Mouse (Mus musculus) stomach, embryonic 14.5 days (tissue): ENCODE measurements at regions not wholly inside any gene's neighbourhood (a gene's known extent, or its start where the extent isn't known, plus 50 kb on each side); places are given as distances from the start of the nearest gene placed in this dataset.

Experiments used
- ATAC-seq: fragments of 200-750 bp; cut with Nextera tagmentation; 2 replicates; pipeline ENCODE4 v1.8.0; 2017; ENCODE audit warnings: low read depth, moderate TSS enrichment; ENCODE audit not compliant: insufficient number of reproducible peaks, insufficient read depth, low FRiP score
- H3K27ac ChIP-seq: fragments of 300-500 bp; sonication (generic); 2 replicates; pipeline ENCODE4 v1.5.1; 2014; ENCODE audit warnings: mild to moderate bottlenecking, low read length, moderate library complexity, mixed read lengths
- H3K27me3 ChIP-seq: fragments of 300-500 bp; sonication (generic); 2 replicates; pipeline ENCODE4 v1.6.1; 2014; ENCODE audit warnings: low read length, control low read depth, mixed read lengths; ENCODE audit not compliant: control insufficient read depth, insufficient read depth
- H3K36me3 ChIP-seq: fragments of 300-500 bp; sonication (generic); 2 replicates; pipeline ENCODE4 v1.6.1; 2014; ENCODE audit warnings: mild to moderate bottlenecking, control low read depth, low read length, moderate library complexity, mixed read lengths; ENCODE audit not compliant: control insufficient read depth, insufficient read depth
- H3K4me1 ChIP-seq: fragments of 300-500 bp; sonication (generic); 2 replicates; pipeline ENCODE4 v1.6.1; 2014; ENCODE audit warnings: low read length, control low read depth, mixed read lengths; ENCODE audit not compliant: control insufficient read depth, insufficient read depth
- H3K4me2 ChIP-seq: fragments of 300-500 bp; sonication (generic); replicated peaks from 2 replicates; pipeline ENCODE4 v1.6.1; 2014; ENCODE audit warnings: low read depth, low read length, control low read depth
- H3K4me3 ChIP-seq: fragments of 300-500 bp; sonication (generic); 2 replicates; pipeline ENCODE4 v1.5.1; 2014; ENCODE audit warnings: low read depth, low read length, control low read depth
- H3K9ac ChIP-seq: fragments of 300-500 bp; sonication (generic); replicated peaks from 2 replicates; pipeline ENCODE4 v1.6.1; 2014; ENCODE audit warnings: low read depth, mild to moderate bottlenecking, control low read depth, low read length, moderate library complexity, mixed read lengths
- H3K9me3 ChIP-seq: fragments of 300-500 bp; sonication (generic); 2 replicates; pipeline ENCODE4 v1.6.1; 2016; ENCODE audit warnings: low read depth, low read length, control low read depth; ENCODE audit not compliant: control insufficient read depth
- WGBS: fragments of 180-500 bp; shearing (Covaris S2); extraction: QIAGEN DNeasy Blood & Tissue Kit; methylation state at CpG from one replicate; pipeline ENCODE4 v1.1.7; 2014; 5-methylcytosine and 5-hydroxymethylcytosine counted together

- no peak overlapping the region for H3K27ac ChIP-seq
- ATAC-seq: no peak
- no peaks in the 10 kb centered on the region for H3K4me1 ChIP-seq
- H3K27me3 ChIP-seq: no peaks in the 10 kb centered on the region
- H3K9ac ChIP-seq: no peak overlapping the region
- no peaks in the 10 kb centered on the region for H3K36me3 ChIP-seq
- H3K9me3 ChIP-seq: no peaks in the 10 kb centered on the region
- 61% methylated on average over 6 of the region's 6 CpGs for WGBS
- no peak overlapping the region for H3K4me3 ChIP-seq
- no peak overlapping the region for H3K4me2 ChIP-seq
Observed at GRCm38 (mm10) chr13:110545454-110545853, 150.6 kb downstream of the Plk2 start.

GRCm38 (mm10) chr13:110555529-110556319, 160.9 kb downstream of the Plk2 start:
- no peaks in the 10 kb centered on the region for H3K9me3 ChIP-seq
- no peak for ATAC-seq
- no peak overlapping the region for H3K4me2 ChIP-seq
- H3K4me3 ChIP-seq: no peak overlapping the region
- no peaks in the 10 kb centered on the region for H3K27me3 ChIP-seq
- no peaks in the 10 kb centered on the region for H3K36me3 ChIP-seq
- H3K27ac ChIP-seq: no peak overlapping the region
- H3K9ac ChIP-seq: no peak overlapping the region
- WGBS: 81% methylated on average over 7 of the region's 7 CpGs
- H3K4me1 ChIP-seq: no peaks in the 10 kb centered on the region

- Histone ChIP-seq H3K36me3 (no peaks in the 10 kb centered on the region), H3K9me3 (no peaks in the 10 kb centered on the region), H3K9ac (no peak overlapping the region), H3K27ac (no peak overlapping the region), H3K27me3 (no peaks in the 10 kb centered on the region), H3K4me1 (no peaks in the 10 kb centered on the region), H3K4me3 (no peak overlapping the region), H3K4me2 (no peak overlapping the region)
- no peak for ATAC-seq
- 71% methylated on average over 9 of the region's 9 CpGs for WGBS
Observed at GRCm38 (mm10) chr13:110556355-110557095, 161.7 kb downstream of the Plk2 start.

GRCm38 (mm10) chr13:110557930-110558727, 163.3 kb downstream of the Plk2 start:
- no peak overlapping the region for H3K4me3 ChIP-seq
- H3K9me3 ChIP-seq: no peaks in the 10 kb centered on the region
- H3K27ac ChIP-seq: no peak overlapping the region; the same call in 1 of the 2 replicates
- 62% methylated on average over 28 of the region's 28 CpGs for WGBS
- no peak overlapping the region for H3K9ac ChIP-seq
- no peaks in the 10 kb centered on the region for H3K4me1 ChIP-seq
- H3K4me2 ChIP-seq: no peak overlapping the region
- H3K36me3 ChIP-seq: no peaks in the 10 kb centered on the region
- H3K27me3 ChIP-seq: no peaks in the 10 kb centered on the region
- no peak for ATAC-seq

- no peaks in the 10 kb centered on the region for H3K36me3 ChIP-seq
- H3K9ac ChIP-seq: no peak overlapping the region
- WGBS: 78% methylated on average over 13 of the region's 13 CpGs
- peaks cover 5% of the 10 kb centered on the region; the same call in 1 of the 2 replicates for H3K4me1 ChIP-seq
- no peak overlapping the region for H3K4me2 ChIP-seq
- no peaks in the 10 kb centered on the region for H3K27me3 ChIP-seq
- ATAC-seq: no peak
- H3K9me3 ChIP-seq: no peaks in the 10 kb centered on the region
- no peak overlapping the region for H3K4me3 ChIP-seq
- H3K27ac ChIP-seq: no peak overlapping the region
Observed at GRCm38 (mm10) chr13:110560566-110560965, 165.7 kb downstream of the Plk2 start.

- Histone ChIP-seq H3K4me1 (peaks cover 5% of the 10 kb centered on the region; the same call in 1 of the 2 replicates), H3K27ac (peak overlapping the region; percentile 52), H3K27me3 (no peaks in the 10 kb centered on the region), H3K4me3 (no peak overlapping the region), H3K36me3 (no peaks in the 10 kb centered on the region), H3K9ac (no peak overlapping the region), H3K9me3 (no peaks in the 10 kb centered on the region), H3K4me2 (no peak overlapping the region)
- ATAC-seq: no peak
- 41% methylated on average over 3 of the region's 3 CpGs for WGBS
Observed at GRCm38 (mm10) chr13:110562499-110562898, 167.7 kb downstream of the Plk2 start.

GRCm38 (mm10) chr13:110562902-110563301, 168.1 kb downstream of the Plk2 start:
- Histone ChIP-seq H3K4me1 (peaks cover 5% of the 10 kb centered on the region; the same call in 1 of the 2 replicates), H3K27me3 (no peaks in the 10 kb centered on the region), H3K36me3 (no peaks in the 10 kb centered on the region), H3K9ac (no peak overlapping the region), H3K9me3 (no peaks in the 10 kb centered on the region), H3K4me3 (no peak overlapping the region), H3K27ac (no peak overlapping the region), H3K4me2 (no peak overlapping the region)
- peak; percentile 90 for ATAC-seq
- WGBS: 9% methylated on average over 5 of the region's 5 CpGs

- Histone ChIP-seq H3K36me3 (no peaks in the 10 kb centered on the region), H3K4me2 (no peak overlapping the region; the same call in 1 of the 2 replicates), H3K4me3 (no peak overlapping the region), H3K4me1 (peaks cover 5% of the 10 kb centered on the region; the same call in 1 of the 2 replicates), H3K27me3 (no peaks in the 10 kb centered on the region), H3K9me3 (no peaks in the 10 kb centered on the region), H3K9ac (no peak overlapping the region), H3K27ac (no peak overlapping the region)
- ATAC-seq: no peak
- 23% methylated on average over 9 of the region's 9 CpGs for WGBS
Observed at GRCm38 (mm10) chr13:110563967-110564366, 169.1 kb downstream of the Plk2 start.
